Mouse (Mus musculus) bone marrow, adult 2 months (tissue): ENCODE data around the gene Ctrb1. TPM values are rescaled to one million over a fixed set of nuclear protein-coding genes. Genes with fewer than 3 reads are reported as not detected.

Experiments
- H3K27ac ChIP-seq: fragments of 200-500 bp; 2 replicates; pipeline ENCODE4 v1.5.1; 2012; ENCODE audit warnings: low read depth, mild to moderate bottlenecking, control low read depth, inconsistent platforms, low read length; ENCODE audit not compliant: control insufficient read depth, poor library complexity, insufficient read depth
- H3K4me1 ChIP-seq: fragments of 200-500 bp; 2 replicates; pipeline ENCODE4 v1.6.1; 2011; ENCODE audit warnings: low read length; ENCODE audit not compliant: control insufficient read depth, insufficient read depth
- H3K4me3 ChIP-seq: fragments of 200-500 bp; replicated peaks from 2 replicates; pipeline ENCODE3; 2011; ENCODE audit warnings: mild to moderate bottlenecking, low read depth, low read length, control low read depth; ENCODE audit not compliant: control insufficient read depth
- CTCF ChIP-seq: fragments of 200-500 bp; IDR thresholded peaks from 2 replicates; pipeline ENCODE4 v1.5.1; 2011; ENCODE audit warnings: low read length, control low read depth; ENCODE audit not compliant: control insufficient read depth, insufficient read depth
- POLR2A ChIP-seq: fragments of 200-500 bp; IDR thresholded peaks from 2 replicates; pipeline ENCODE4 v1.6.1; 2011; ENCODE audit warnings: low read depth, mild to moderate bottlenecking, control low read depth, low read length, borderline replicate concordance; ENCODE audit not compliant: control insufficient read depth
- WGBS: fragments of 180-500 bp; shearing (Covaris S2); methylation state at CpG from one replicate; pipeline ENCODE4 v1.1.7; 2018; 5-methylcytosine and 5-hydroxymethylcytosine counted together
- polyA plus RNA-seq: library from polyadenylated mRNA; stranded (reverse); fragments of >200 nt; gene quantifications from 2 replicates; pipeline ENCODE4 v1.2.4, GENCODE M21; 2011; ENCODE audit warnings: low replicate concordance; ENCODE audit not compliant: missing spikeins, insufficient read depth, insufficient read length

Ctrb1 gene
- polyA plus RNA-seq, 1 experiment: not detected

DNA sequence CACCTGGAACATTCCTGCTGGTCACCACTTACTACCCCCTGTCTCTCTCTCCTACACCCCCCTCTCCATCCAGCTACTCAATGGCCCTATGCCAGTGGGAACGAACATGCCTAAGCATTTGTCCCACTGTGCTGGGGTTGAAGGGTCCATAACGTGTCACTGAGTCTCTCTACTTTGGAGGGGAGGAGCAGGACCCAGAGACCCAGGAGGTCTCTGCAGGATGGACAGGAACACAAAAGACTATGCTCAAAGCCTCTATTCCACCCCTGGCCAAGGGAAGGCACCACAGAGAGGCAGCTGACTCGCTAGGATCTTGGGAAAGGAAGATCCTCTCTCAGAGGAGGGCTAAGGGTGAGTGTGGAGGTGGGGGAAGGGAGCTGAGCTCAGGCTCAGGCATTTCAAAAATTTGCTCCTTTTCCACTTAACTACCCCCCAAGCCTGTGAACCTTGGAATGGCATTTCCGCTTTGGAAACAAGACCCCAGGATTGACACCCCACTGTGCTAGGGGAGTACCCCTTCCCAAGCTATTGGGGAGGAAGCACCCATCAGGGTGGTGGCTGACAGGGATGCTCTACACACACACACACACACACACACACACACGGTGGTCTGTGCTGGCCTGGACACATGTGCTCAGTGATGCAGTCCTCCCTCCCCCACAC is 42.9 kb upstream of the Ctrb1 start:
- Histone ChIP-seq H3K4me1 (no peaks in the 10 kb centered on the region), H3K27ac (no peak overlapping the region), H3K4me3 (no peak overlapping the region)
- WGBS: 31% methylated on average over 5 of the region's 5 CpGs
- TF ChIP-seq POLR2A (no peak), CTCF (no peak)

DNA sequence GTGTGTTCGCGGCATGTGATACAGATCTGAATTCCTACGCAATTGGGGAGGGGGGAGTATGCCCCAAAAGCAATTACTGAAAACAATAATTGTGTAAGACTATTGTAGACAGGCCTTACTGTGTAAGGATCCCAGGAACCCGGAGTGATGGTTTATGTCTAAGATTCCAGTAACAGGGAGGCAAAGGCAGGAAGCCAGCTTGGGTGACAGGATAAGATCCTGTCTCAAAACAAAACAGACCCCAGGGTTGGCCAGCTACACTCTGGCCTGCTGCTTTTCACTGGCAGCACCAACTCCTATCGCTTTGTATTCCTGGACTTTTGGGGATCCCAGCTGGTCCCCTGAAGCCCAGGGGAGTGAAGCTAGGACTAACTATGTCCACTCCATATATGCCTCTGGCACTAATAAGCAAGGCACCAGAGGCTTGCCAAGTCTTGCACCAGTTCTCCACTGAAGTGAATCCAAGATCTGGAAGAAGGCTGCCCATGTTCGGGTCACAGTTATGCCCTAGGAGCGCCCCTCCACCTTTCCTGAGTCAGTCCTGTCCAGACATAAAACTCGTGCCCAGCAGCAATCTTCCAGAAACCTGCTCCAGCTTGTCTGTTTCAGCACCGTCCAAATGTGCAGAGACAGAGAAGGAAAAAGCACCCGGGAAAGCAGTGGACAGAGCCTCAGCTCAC is 41.7 kb upstream of the Ctrb1 start:
- WGBS: 22% methylated on average over 10 of the region's 10 CpGs
- no peak overlapping the region for H3K27ac ChIP-seq
- no peak overlapping the region for H3K4me3 ChIP-seq
- H3K4me1 ChIP-seq: no peaks in the 10 kb centered on the region
- TF ChIP-seq POLR2A: no peak
- no peak for TF ChIP-seq CTCF

DNA sequence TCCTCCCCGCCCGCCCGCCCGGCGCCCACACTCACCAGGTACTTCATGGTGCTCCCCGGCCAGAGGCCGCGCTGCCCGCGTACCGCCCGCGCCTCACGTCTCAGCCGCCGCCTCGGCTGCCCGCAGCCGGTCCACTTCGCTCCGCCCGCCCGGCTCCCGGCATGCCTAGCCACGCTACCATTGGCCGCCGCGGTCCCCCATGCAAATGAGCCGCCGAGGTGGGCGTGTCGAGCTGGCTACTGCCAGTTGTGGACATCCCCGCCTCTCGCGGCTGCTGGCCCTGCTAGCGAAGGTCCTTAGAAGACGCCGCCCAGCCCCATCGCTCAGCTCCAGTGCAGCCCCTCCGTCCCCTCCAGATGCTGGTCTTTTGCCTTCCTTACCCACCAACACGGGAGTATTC is 41.2 kb upstream of the Ctrb1 start:
- TF ChIP-seq POLR2A (no peak), CTCF (no peak)
- Histone ChIP-seq H3K4me3 (no peak overlapping the region), H3K27ac (no peak overlapping the region), H3K4me1 (no peaks in the 10 kb centered on the region)
- under 1% methylated on average over 41 of the region's 41 CpGs for WGBS

DNA sequence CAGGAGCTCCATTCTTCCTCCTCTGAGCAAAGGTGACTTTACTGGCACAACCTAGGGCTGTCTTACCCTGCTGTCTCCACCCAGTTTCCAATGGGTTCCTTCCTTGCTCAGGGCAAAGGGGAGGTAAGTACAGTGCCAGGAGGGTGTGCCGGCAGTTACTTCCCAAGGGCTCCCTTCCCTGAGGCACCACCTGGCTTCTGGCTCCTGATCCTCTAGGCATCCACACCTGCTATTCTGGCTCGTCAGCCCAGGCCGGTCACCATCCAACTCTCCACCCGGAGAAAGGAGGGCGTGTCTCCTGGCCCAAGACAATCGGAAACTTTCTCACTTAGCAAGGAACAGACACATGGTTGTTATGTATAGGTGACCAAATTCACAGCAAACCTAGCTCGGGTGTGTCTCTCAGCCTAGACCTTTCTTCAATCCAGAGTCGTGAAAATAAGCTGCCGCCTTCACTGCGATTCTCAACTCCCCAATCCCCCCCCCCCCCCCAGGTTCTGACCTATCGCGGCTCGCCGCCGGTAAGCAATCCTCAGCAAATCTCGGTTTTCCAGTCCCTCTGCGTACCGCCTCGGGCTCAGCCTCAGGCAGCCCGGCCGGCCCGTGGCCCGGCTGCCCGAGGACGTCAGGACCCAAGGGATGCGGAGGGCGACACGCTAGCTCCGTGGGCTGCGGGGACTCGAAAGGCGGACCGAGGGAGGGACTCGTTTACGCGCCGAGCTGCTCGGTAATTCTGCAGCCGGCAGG is 40.6 kb upstream of the Ctrb1 start:
- H3K27ac ChIP-seq: no peak overlapping the region
- WGBS: 2% methylated on average over 39 of the region's 39 CpGs
- TF ChIP-seq CTCF (no peak), POLR2A (no peak)
- H3K4me3 ChIP-seq: peak overlapping the region; percentile 14
- H3K4me1 ChIP-seq: no peaks in the 10 kb centered on the region

DNA sequence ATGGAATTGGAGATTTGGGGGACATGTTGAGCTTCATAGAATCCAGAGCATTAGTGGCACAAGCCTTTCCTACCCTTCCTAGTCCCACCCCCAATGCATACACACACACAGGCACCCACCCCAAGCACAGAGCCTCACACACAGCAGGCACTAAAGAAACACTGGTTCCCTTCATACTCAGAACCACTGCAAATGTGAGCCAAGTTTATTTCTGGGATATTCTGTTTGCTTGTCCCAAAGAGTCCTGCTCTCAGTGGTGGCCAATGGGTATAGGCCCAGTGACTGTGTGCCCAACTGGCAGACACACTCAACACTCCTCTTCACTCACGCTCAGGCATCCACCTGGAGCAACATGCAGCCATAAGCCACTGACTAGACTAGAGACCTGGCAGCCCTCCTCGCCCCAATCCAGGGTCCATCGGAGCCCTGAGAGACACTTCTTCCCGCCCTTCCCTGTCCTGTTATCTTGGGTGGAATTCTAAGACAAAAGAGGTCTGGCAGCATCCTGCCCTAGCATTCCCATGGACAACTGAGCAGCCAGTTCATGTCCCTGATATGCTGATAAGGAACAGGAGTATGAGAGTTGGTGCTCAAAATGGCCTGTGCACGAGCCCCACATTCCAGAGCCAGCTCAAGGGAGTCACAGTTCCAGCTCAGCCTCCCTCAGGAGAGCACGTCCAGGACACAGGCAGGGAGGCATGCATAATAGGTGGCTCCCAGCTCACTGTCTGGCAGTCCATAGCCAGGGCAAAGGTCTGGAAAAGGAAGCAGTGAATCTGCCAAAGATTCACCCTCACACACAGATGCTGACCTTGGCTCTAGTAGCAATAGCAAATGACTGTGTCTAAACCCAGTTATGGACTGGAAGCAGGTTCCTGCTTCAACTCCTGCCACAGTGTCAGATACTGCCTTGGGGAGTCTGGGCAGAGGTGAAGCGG is 38.7 kb upstream of the Ctrb1 start:
- no peak overlapping the region for H3K4me3 ChIP-seq

DNA sequence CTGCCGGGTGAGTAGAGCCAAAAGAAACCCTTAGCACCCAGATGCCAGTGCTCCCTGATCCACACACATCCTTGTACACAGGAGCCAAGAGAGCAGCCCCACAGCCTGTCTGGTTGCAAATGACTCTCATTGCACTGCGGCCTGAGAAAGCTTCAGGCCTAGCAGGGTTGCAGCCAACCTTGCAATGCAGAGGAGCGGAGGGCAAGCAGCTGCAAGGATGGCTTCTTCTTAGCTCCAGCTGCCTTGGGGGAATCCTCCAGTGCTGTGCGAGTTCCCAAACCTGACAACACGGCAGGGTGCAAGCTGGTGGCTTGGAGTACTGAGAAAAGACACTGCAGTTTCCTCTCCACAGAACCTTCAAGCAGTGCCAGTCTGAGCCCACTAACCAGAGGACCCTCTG is 37.7 kb upstream of the Ctrb1 start:
- Histone ChIP-seq H3K4me3 (no peak overlapping the region), H3K4me1 (no peaks in the 10 kb centered on the region), H3K27ac (no peak overlapping the region)

More for the DNA sequence above, 38.7 kb upstream of the Ctrb1 start:
- WGBS: 69% methylated on average over 7 of the region's 7 CpGs
- no peak overlapping the region for H3K27ac ChIP-seq
- TF ChIP-seq POLR2A (no peak), CTCF (no peak)
- H3K4me1 ChIP-seq: no peaks in the 10 kb centered on the region

DNA sequence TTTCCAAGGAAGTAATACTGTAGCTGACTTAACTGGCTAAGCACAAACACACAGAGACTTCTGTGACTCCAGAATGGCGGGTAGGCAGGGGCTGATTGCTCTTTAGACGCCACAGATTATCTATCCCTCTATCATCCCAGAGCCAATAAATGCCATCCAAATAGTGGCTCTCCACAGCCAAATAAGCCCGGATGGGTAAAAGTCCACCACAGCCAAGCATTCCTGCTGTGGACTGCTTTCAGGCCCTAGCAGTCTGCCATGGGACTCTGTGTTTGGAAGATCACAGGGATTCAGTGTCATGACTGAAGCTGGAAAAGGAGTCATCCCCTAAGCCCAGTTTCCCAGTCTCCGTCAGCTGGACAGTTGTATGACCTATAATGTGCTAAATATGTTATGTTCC is 36.7 kb upstream of the Ctrb1 start:
- TF ChIP-seq POLR2A (no peak), CTCF (no peak)
- WGBS: 78% methylated on average over 4 of the region's 4 CpGs
- Histone ChIP-seq H3K27ac (no peak overlapping the region), H3K4me1 (no peaks in the 10 kb centered on the region), H3K4me3 (no peak overlapping the region)

More for the DNA sequence above, 37.7 kb upstream of the Ctrb1 start:
- WGBS: 68% methylated on average over 5 of the region's 5 CpGs
- TF ChIP-seq POLR2A: no peak
- no peak for TF ChIP-seq CTCF
